Mouse (Mus musculus) midbrain, embryonic 12.5 days (tissue): ENCODE measurements around the gene Zfp991. TPM values are rescaled to one million over a fixed set of nuclear protein-coding genes. Genes with fewer than 3 reads are reported as not detected.
"Not testable (repeated sequence)": the region's sequence is repeated elsewhere in the genome, so short reads cannot be mapped to it uniquely, and the experiment has no call there.

Experiments
- ATAC-seq: fragments of 200-750 bp; cut with Nextera tagmentation; 2 replicates; pipeline ENCODE4 v1.8.0; 2017; ENCODE audit warnings: low read depth, moderate TSS enrichment, moderate library complexity; ENCODE audit not compliant: low FRiP score
- H3K27ac ChIP-seq: fragments of 300-500 bp; sonication (generic); replicated peaks from 2 replicates; pipeline ENCODE4 v1.5.1; 2016; ENCODE audit warnings: mild to moderate bottlenecking
- H3K27me3 ChIP-seq: fragments of 300-500 bp; sonication (generic); 2 replicates; pipeline ENCODE4 v1.6.1; 2016; ENCODE audit warnings: mild to moderate bottlenecking
- H3K36me3 ChIP-seq: fragments of 300-500 bp; sonication (generic); 2 replicates; pipeline ENCODE4 v1.6.1; 2016
- H3K4me1 ChIP-seq: fragments of 300-500 bp; sonication (generic); 2 replicates; pipeline ENCODE4 v1.6.1; 2016
- H3K4me2 ChIP-seq: fragments of 300-500 bp; sonication (generic); replicated peaks from 2 replicates; pipeline ENCODE4 v1.6.1; 2016; ENCODE audit warnings: mild to moderate bottlenecking, moderate library complexity
- H3K4me3 ChIP-seq: fragments of 300-500 bp; sonication (generic); 2 replicates; pipeline ENCODE4 v1.5.1; 2016; ENCODE audit warnings: mild to moderate bottlenecking
- H3K9ac ChIP-seq: fragments of 300-500 bp; sonication (generic); replicated peaks from 2 replicates; pipeline ENCODE4 v1.6.1; 2016; ENCODE audit warnings: mild to moderate bottlenecking, moderate library complexity
- H3K9me3 ChIP-seq: fragments of 300-500 bp; sonication (generic); 2 replicates; pipeline ENCODE4 v1.6.1; 2016; ENCODE audit warnings: mild to moderate bottlenecking
- WGBS: fragments of 180-500 bp; shearing (Covaris S2); methylation state at CpG from one replicate; pipeline ENCODE4 v1.1.7; 2016; 5-methylcytosine and 5-hydroxymethylcytosine counted together
- polyA plus RNA-seq: library from polyadenylated mRNA; unstranded; fragments of >200 nt; fragmentation: Nextera tagmentation; extraction: Ambion mirVana; gene quantifications from 2 replicates; pipeline ENCODE4 v1.2.1, GENCODE M21; 2016

The Zfp991 gene
- 5.0 and 6.0 TPM in 2 replicates for polyA plus RNA-seq

GRCm38 (mm10) chr4:147131837-147132459, at the start of gene Zfp991:
TSS of gene Zfp991 (plus strand) at chr4:147132038.
- H3K36me3 ChIP-seq, H3K27ac ChIP-seq, H3K27me3 ChIP-seq, H3K9ac ChIP-seq, H3K4me1 ChIP-seq, ATAC-seq: not testable (repeated sequence)
- WGBS, result 40% methylated on average over 2 of the region's 15 CpGs
- Histone ChIP-seq H3K4me2 (0 out of 2 replicates have a peak within 1 kb of the TSS, but pooled peaks have one; percentile 25), H3K4me3 (peak within 1 kb of the TSS; percentile 24; the same call in 1 of the 2 replicates), H3K9me3 (peaks cover 11% of the 10 kb centered on the region)

- not testable (repeated sequence) for H3K36me3 ChIP-seq, ATAC-seq, H3K27me3 ChIP-seq, H3K4me2 ChIP-seq, H3K4me3 ChIP-seq, H3K9ac ChIP-seq, H3K27ac ChIP-seq, H3K4me1 ChIP-seq
- WGBS, result 68% methylated on average over 2 of the region's 2 CpGs
- H3K9me3 ChIP-seq, result peaks cover 20% of the 10 kb centered on the region
Measured at GRCm38 (mm10) chr4:147095641-147096040, 36.2 kb upstream of the Zfp991 start.

- H3K9me3 ChIP-seq, H3K4me1 ChIP-seq, H3K27me3 ChIP-seq, H3K27ac ChIP-seq, H3K36me3 ChIP-seq: not testable (repeated sequence)
- Histone ChIP-seq H3K9ac (peak overlapping the region; percentile 49), H3K4me3 (peak overlapping the region; percentile 54), H3K4me2 (peak overlapping the region; percentile 72)
- WGBS, result 2% methylated on average over 46 of the region's 109 CpGs
- peak; percentile 98 for ATAC-seq
Measured at GRCm38 (mm10) chr4:147101666-147102626, 29.9 kb upstream of the Zfp991 start.

- not testable (repeated sequence) for H3K36me3 ChIP-seq, ATAC-seq, H3K27ac ChIP-seq, H3K27me3 ChIP-seq, H3K9ac ChIP-seq, H3K9me3 ChIP-seq, H3K4me2 ChIP-seq, H3K4me3 ChIP-seq, H3K4me1 ChIP-seq
- 57% methylated on average over 4 of the region's 4 CpGs for WGBS
Measured at GRCm38 (mm10) chr4:147103814-147104213, 28.0 kb upstream of the Zfp991 start.

- not testable (repeated sequence) for H3K9ac ChIP-seq, H3K27ac ChIP-seq, H3K4me1 ChIP-seq, H3K4me3 ChIP-seq, H3K27me3 ChIP-seq, ATAC-seq, H3K4me2 ChIP-seq, H3K36me3 ChIP-seq
- H3K9me3 ChIP-seq, result peaks cover 17% of the 10 kb centered on the region
- WGBS, result 68% methylated on average over 2 of the region's 3 CpGs
Measured at GRCm38 (mm10) chr4:147117839-147118238, 14.0 kb upstream of the Zfp991 start.

GRCm38 (mm10) chr4:147122286-147122685, 9.6 kb upstream of the Zfp991 start:
- ATAC-seq, H3K4me3 ChIP-seq, H3K27me3 ChIP-seq, H3K4me1 ChIP-seq, H3K9ac ChIP-seq, H3K36me3 ChIP-seq, H3K4me2 ChIP-seq, H3K27ac ChIP-seq: not testable (repeated sequence)
- WGBS, result 79% methylated on average over 1 of the region's 1 CpGs
- peaks cover 29% of the 10 kb centered on the region for H3K9me3 ChIP-seq

GRCm38 (mm10) chr4:147123797-147124196, 8.0 kb upstream of the Zfp991 start:
- H3K27ac ChIP-seq, H3K4me1 ChIP-seq, H3K36me3 ChIP-seq, H3K9ac ChIP-seq, H3K27me3 ChIP-seq, ATAC-seq, H3K4me2 ChIP-seq, H3K4me3 ChIP-seq: not testable (repeated sequence)
- peaks cover 34% of the 10 kb centered on the region for H3K9me3 ChIP-seq

- WGBS, result 9% methylated on average over 46 of the region's 48 CpGs
- ATAC-seq, result peak; percentile 100
- Histone ChIP-seq H3K27ac (peak overlapping the region; percentile 16; the same call in 1 of the 2 replicates), H3K9ac (peak overlapping the region; percentile 65), H3K4me3 (peak overlapping the region; percentile 51), H3K9me3 (peaks cover 34% of the 10 kb centered on the region), H3K4me2 (peak overlapping the region; percentile 61)
- not testable (repeated sequence) for H3K36me3 ChIP-seq, H3K27me3 ChIP-seq, H3K4me1 ChIP-seq
Measured at GRCm38 (mm10) chr4:147124400-147125306, 7.2 kb upstream of the Zfp991 start.

- H3K36me3 ChIP-seq, H3K27me3 ChIP-seq, H3K4me1 ChIP-seq, H3K27ac ChIP-seq, ATAC-seq: not testable (repeated sequence)
- Histone ChIP-seq H3K9ac (peak overlapping the region; percentile 65), H3K4me2 (peak overlapping the region; percentile 61), H3K9me3 (peaks cover 34% of the 10 kb centered on the region), H3K4me3 (peak overlapping the region; percentile 51)
- 23% methylated on average over 4 of the region's 4 CpGs for WGBS
Measured at GRCm38 (mm10) chr4:147125326-147125725, 6.5 kb upstream of the Zfp991 start.

- not testable (repeated sequence) for ATAC-seq, H3K27ac ChIP-seq, H3K4me2 ChIP-seq, H3K4me1 ChIP-seq, H3K9ac ChIP-seq, H3K27me3 ChIP-seq, H3K36me3 ChIP-seq, H3K4me3 ChIP-seq
- 83% methylated on average over 4 of the region's 4 CpGs for WGBS
- peaks cover 34% of the 10 kb centered on the region for H3K9me3 ChIP-seq
Measured at GRCm38 (mm10) chr4:147125870-147126269, 6.0 kb upstream of the Zfp991 start.

- H3K36me3 ChIP-seq, H3K9ac ChIP-seq, H3K4me1 ChIP-seq, H3K4me3 ChIP-seq, ATAC-seq, H3K27me3 ChIP-seq, H3K27ac ChIP-seq, H3K4me2 ChIP-seq: not testable (repeated sequence)
- peaks cover 34% of the 10 kb centered on the region for H3K9me3 ChIP-seq
- WGBS, result 72% methylated on average over 2 of the region's 2 CpGs
Measured at GRCm38 (mm10) chr4:147126435-147126834, 5.4 kb upstream of the Zfp991 start.
